Mouse (Mus musculus): ENCODE results near the gene Nrtn. TPM values are rescaled to one million over a fixed set of nuclear protein-coding genes. Genes with fewer than 3 reads are reported as not detected.
A peak's percentile ranks its signal among the peaks of the same experiment; 100 is the strongest.

Nrtn gene
- 7.8 and 9.2 TPM in 2 replicates for polyA plus RNA-seq (2012; rRNA removed)

GRCm38 (mm10) chr17:56757416-56758123, at the start of gene Nrtn:
Nrtn (minus strand) TSS chr17:56757530.
- Histone ChIP-seq H3K4me1 (ENCODE audit: control insufficient read depth, insufficient read depth, low read length) (peaks cover 46% of the 10 kb centered on the region), H3K27ac (ENCODE audit: control insufficient read depth, insufficient read depth, low read depth, low read length) (no peak within 1 kb of the TSS), H3K4me3 (ENCODE audit: control insufficient read depth, low read depth, low read length) (peak within 1 kb of the TSS; percentile 56), H3K27me3 (ENCODE audit: control insufficient read depth, insufficient read depth, low read length) (no peaks in the 10 kb centered on the region), H3K36me3 (ENCODE audit: control insufficient read depth, insufficient read depth, low read length) (no peaks in the 10 kb centered on the region)
- TF ChIP-seq CTCF (IDR thresholded peaks at IDR 0.05; ENCODE audit: control insufficient read depth, insufficient read depth, insufficient replicate concordance, low read depth, low read length) (no peak), POLR2A (IDR thresholded peaks at IDR 0.05; ENCODE audit: control insufficient read depth, low read depth, low read length) (no peak)

- Histone ChIP-seq H3K27ac (ENCODE audit: control insufficient read depth, insufficient read depth, low read depth, low read length) (no peak overlapping the region), H3K36me3 (ENCODE audit: control insufficient read depth, insufficient read depth, low read length) (no peaks in the 10 kb centered on the region; the same call in none of the 2 replicates), H3K27me3 (ENCODE audit: control insufficient read depth, insufficient read depth, low read length) (no peaks in the 10 kb centered on the region), H3K4me1 (ENCODE audit: control insufficient read depth, insufficient read depth, low read length) (peaks cover 7% of the 10 kb centered on the region), H3K4me3 (ENCODE audit: control insufficient read depth, low read depth, low read length) (no peak overlapping the region)
- TF ChIP-seq CTCF (IDR thresholded peaks at IDR 0.05; ENCODE audit: control insufficient read depth, insufficient read depth, insufficient replicate concordance, low read depth, low read length) (0 out of 2 replicates have a peak, but pooled peaks have one; percentile 6), POLR2A (IDR thresholded peaks at IDR 0.05; ENCODE audit: control insufficient read depth, low read depth, low read length) (no peak)
These were observed 48.5 kb upstream of the Nrtn start for GRCm38 (mm10) chr17:56805784-56806183.

- Histone ChIP-seq H3K27me3 (ENCODE audit: control insufficient read depth, insufficient read depth, low read length) (no peaks in the 10 kb centered on the region), H3K27ac (ENCODE audit: control insufficient read depth, insufficient read depth, low read depth, low read length) (no peak overlapping the region; the same call in 1 of the 2 replicates), H3K36me3 (ENCODE audit: control insufficient read depth, insufficient read depth, low read length) (no peaks in the 10 kb centered on the region; the same call in none of the 2 replicates), H3K4me3 (ENCODE audit: control insufficient read depth, low read depth, low read length) (no peak overlapping the region), H3K4me1 (ENCODE audit: control insufficient read depth, insufficient read depth, low read length) (peaks cover 2% of the 10 kb centered on the region; the same call in 1 of the 2 replicates)
- TF ChIP-seq POLR2A (IDR thresholded peaks at IDR 0.05; ENCODE audit: control insufficient read depth, low read depth, low read length) (no peak), CTCF (IDR thresholded peaks at IDR 0.05; ENCODE audit: control insufficient read depth, insufficient read depth, insufficient replicate concordance, low read depth, low read length) (no peak)
These were observed 47.6 kb upstream of the Nrtn start for GRCm38 (mm10) chr17:56804952-56805351.

GRCm38 (mm10) chr17:56802065-56802464, 44.7 kb upstream of the Nrtn start:
- no peak for TF ChIP-seq CTCF (IDR thresholded peaks at IDR 0.05; ENCODE audit: control insufficient read depth, insufficient read depth, insufficient replicate concordance, low read depth, low read length)
- no peak for TF ChIP-seq POLR2A (IDR thresholded peaks at IDR 0.05; ENCODE audit: control insufficient read depth, low read depth, low read length)
- H3K27ac ChIP-seq (ENCODE audit: control insufficient read depth, insufficient read depth, low read depth, low read length), result no peak overlapping the region
- peaks cover 2% of the 10 kb centered on the region; the same call in 1 of the 2 replicates for H3K4me1 ChIP-seq (ENCODE audit: control insufficient read depth, insufficient read depth, low read length)
- H3K27me3 ChIP-seq (ENCODE audit: control insufficient read depth, insufficient read depth, low read length), result no peaks in the 10 kb centered on the region
- H3K4me3 ChIP-seq (ENCODE audit: control insufficient read depth, low read depth, low read length), result no peak overlapping the region
- peaks cover 2% of the 10 kb centered on the region for H3K36me3 ChIP-seq (ENCODE audit: control insufficient read depth, insufficient read depth, low read length)

GRCm38 (mm10) chr17:56799276-56799675, 41.9 kb upstream of the Nrtn start:
- Histone ChIP-seq H3K27me3 (ENCODE audit: control insufficient read depth, insufficient read depth, low read length) (no peaks in the 10 kb centered on the region), H3K27ac (ENCODE audit: control insufficient read depth, insufficient read depth, low read depth, low read length) (no peak overlapping the region), H3K4me1 (ENCODE audit: control insufficient read depth, insufficient read depth, low read length) (no peaks in the 10 kb centered on the region; the same call in 1 of the 2 replicates), H3K36me3 (ENCODE audit: control insufficient read depth, insufficient read depth, low read length) (peaks cover 2% of the 10 kb centered on the region), H3K4me3 (ENCODE audit: control insufficient read depth, low read depth, low read length) (no peak overlapping the region)
- no peak for TF ChIP-seq POLR2A (IDR thresholded peaks at IDR 0.05; ENCODE audit: control insufficient read depth, low read depth, low read length)
- no peak for TF ChIP-seq CTCF (IDR thresholded peaks at IDR 0.05; ENCODE audit: control insufficient read depth, insufficient read depth, insufficient replicate concordance, low read depth, low read length)

- TF ChIP-seq POLR2A (IDR thresholded peaks at IDR 0.05; ENCODE audit: control insufficient read depth, low read depth, low read length) (no peak), CTCF (IDR thresholded peaks at IDR 0.05; ENCODE audit: control insufficient read depth, insufficient read depth, insufficient replicate concordance, low read depth, low read length) (no peak)
- H3K27me3 ChIP-seq (ENCODE audit: control insufficient read depth, insufficient read depth, low read length), result no peaks in the 10 kb centered on the region
- no peak overlapping the region for H3K27ac ChIP-seq (ENCODE audit: control insufficient read depth, insufficient read depth, low read depth, low read length)
- H3K4me3 ChIP-seq (ENCODE audit: control insufficient read depth, low read depth, low read length), result no peak overlapping the region
- no peaks in the 10 kb centered on the region for H3K4me1 ChIP-seq (ENCODE audit: control insufficient read depth, insufficient read depth, low read length)
- H3K36me3 ChIP-seq (ENCODE audit: control insufficient read depth, insufficient read depth, low read length), result no peaks in the 10 kb centered on the region; the same call in 1 of the 2 replicates
These were observed 36.4 kb upstream of the Nrtn start for GRCm38 (mm10) chr17:56793614-56794319.

GRCm38 (mm10) chr17:56792588-56792987, 35.3 kb upstream of the Nrtn start:
- Histone ChIP-seq H3K27me3 (ENCODE audit: control insufficient read depth, insufficient read depth, low read length) (no peaks in the 10 kb centered on the region), H3K4me1 (ENCODE audit: control insufficient read depth, insufficient read depth, low read length) (no peaks in the 10 kb centered on the region), H3K4me3 (ENCODE audit: control insufficient read depth, low read depth, low read length) (no peak overlapping the region), H3K27ac (ENCODE audit: control insufficient read depth, insufficient read depth, low read depth, low read length) (no peak overlapping the region), H3K36me3 (ENCODE audit: control insufficient read depth, insufficient read depth, low read length) (no peaks in the 10 kb centered on the region)
- no peak for TF ChIP-seq POLR2A (IDR thresholded peaks at IDR 0.05; ENCODE audit: control insufficient read depth, low read depth, low read length)

Data from testis, adult 2 months (tissue).